Mouse (Mus musculus): ENCODE data around the gene Kif26a. TPM values are rescaled to one million over a fixed set of nuclear protein-coding genes. Genes with fewer than 3 reads are reported as not detected.
A peak's percentile ranks its signal among the peaks of the same experiment; 100 is the strongest.

Gene Kif26a
- total and polyA plus RNA-seq, 2 experiments = 0.28 to 0.84 TPM

- TF ChIP-seq CTCF (IDR thresholded peaks at IDR 0.05; ENCODE audit: low read depth, low read length) (no peak), POLR2A (IDR thresholded peaks at IDR 0.05; ENCODE audit: extremely low read depth, insufficient read depth, low read length) (no peak)
- H3K4me3 ChIP-seq (ENCODE audit: insufficient read depth, low read depth, low read length) = no peak overlapping the region
- DNase-seq (ENCODE audit: extremely low read depth, low read depth, low spot score) = no peak
- 5% methylated on average over 46 of the region's 46 CpGs for WGBS
- no peaks in the 10 kb centered on the region for H3K79me2 ChIP-seq (ENCODE audit: control insufficient read depth, insufficient read depth, low read length)
- peaks cover 21% of the 10 kb centered on the region for H3K27me3 ChIP-seq (ENCODE audit: control insufficient read depth, insufficient read depth, low read length)
- no peaks in the 10 kb centered on the region for H3K36me3 ChIP-seq (ENCODE audit: control insufficient read depth, insufficient read depth, low read length)
- no peak overlapping the region for H3K27ac ChIP-seq (replicated peaks; ENCODE audit: insufficient read depth, low read depth, low read length)
- H3K4me1 ChIP-seq (ENCODE audit: control insufficient read depth, insufficient read depth, low read length) = 0 out of 2 replicates have a peak, but pooled peaks cover 2% of the 10 kb centered on the region
- H3K9ac ChIP-seq (ENCODE audit: low read depth, low read length) = no peak overlapping the region
Measured at GRCm38 (mm10) chr12:112144377-112145115, 1.5 kb upstream of the Kif26a start.

GRCm38 (mm10) chr12:112145211-112145874 is 665 bp upstream of the Kif26a start:
- 0 out of 2 replicates have a peak, but pooled peaks cover 2% of the 10 kb centered on the region for H3K4me1 ChIP-seq (ENCODE audit: control insufficient read depth, insufficient read depth, low read length)
- H3K27ac ChIP-seq (replicated peaks; ENCODE audit: insufficient read depth, low read depth, low read length) = no peak overlapping the region
- peaks cover 21% of the 10 kb centered on the region for H3K27me3 ChIP-seq (ENCODE audit: control insufficient read depth, insufficient read depth, low read length)
- H3K9ac ChIP-seq (ENCODE audit: low read depth, low read length) = no peak overlapping the region
- no peaks in the 10 kb centered on the region for H3K79me2 ChIP-seq (ENCODE audit: control insufficient read depth, insufficient read depth, low read length)
- peak overlapping the region; percentile 60; the same call in 1 of the 2 replicates for H3K4me3 ChIP-seq (ENCODE audit: insufficient read depth, low read depth, low read length)
- TF ChIP-seq POLR2A (IDR thresholded peaks at IDR 0.05; ENCODE audit: extremely low read depth, insufficient read depth, low read length) (no peak), CTCF (IDR thresholded peaks at IDR 0.05; ENCODE audit: low read depth, low read length) (peak; percentile 93)
- no peak for DNase-seq (ENCODE audit: extremely low read depth, low read depth, low spot score)
- no peaks in the 10 kb centered on the region for H3K36me3 ChIP-seq (ENCODE audit: control insufficient read depth, insufficient read depth, low read length)
- WGBS = 2% methylated on average over 37 of the region's 37 CpGs

DNA sequence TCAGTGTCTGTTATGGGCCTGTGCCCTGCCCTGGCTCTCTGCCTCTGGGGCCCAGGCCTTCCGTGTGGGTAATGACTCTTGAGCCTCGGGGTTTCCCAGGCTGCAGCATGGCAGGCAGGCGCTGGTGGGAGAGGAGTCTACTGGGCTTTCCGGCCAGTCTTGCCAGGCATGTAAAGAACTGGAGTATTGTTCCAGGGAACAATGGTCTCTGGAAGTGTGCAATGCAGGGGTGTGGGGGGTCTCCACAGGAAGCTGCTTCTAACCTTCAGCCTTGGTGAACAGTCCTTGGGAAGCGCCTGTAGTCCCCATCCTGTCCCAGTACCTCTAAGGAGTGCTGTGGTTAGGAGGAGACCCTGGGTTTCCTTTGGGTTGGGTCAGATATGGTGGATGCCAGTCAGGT is 1.4 kb downstream of the Kif26a start:
- peaks cover 5% of the 10 kb centered on the region; the same call in 1 of the 2 replicates for H3K4me1 ChIP-seq (ENCODE audit: control insufficient read depth, insufficient read depth, low read length)
- no peak for TF ChIP-seq POLR2A (IDR thresholded peaks at IDR 0.05; ENCODE audit: extremely low read depth, insufficient read depth, low read length)
- TF ChIP-seq CTCF (IDR thresholded peaks at IDR 0.05; ENCODE audit: low read depth, low read length) = no peak
- no peak overlapping the region; the same call in 1 of the 2 replicates for H3K9ac ChIP-seq (ENCODE audit: low read depth, low read length)
- 62% methylated on average over 5 of the region's 5 CpGs for WGBS
- DNase-seq (ENCODE audit: extremely low read depth, low read depth, low spot score) = no peak
- peak overlapping the region; percentile 60; the same call in 1 of the 2 replicates for H3K4me3 ChIP-seq (ENCODE audit: insufficient read depth, low read depth, low read length)
- peaks cover 21% of the 10 kb centered on the region for H3K27me3 ChIP-seq (ENCODE audit: control insufficient read depth, insufficient read depth, low read length)
- H3K79me2 ChIP-seq (ENCODE audit: control insufficient read depth, insufficient read depth, low read length) = no peaks in the 10 kb centered on the region
- no peaks in the 10 kb centered on the region for H3K36me3 ChIP-seq (ENCODE audit: control insufficient read depth, insufficient read depth, low read length)
- H3K27ac ChIP-seq (replicated peaks; ENCODE audit: insufficient read depth, low read depth, low read length) = no peak overlapping the region

DNA sequence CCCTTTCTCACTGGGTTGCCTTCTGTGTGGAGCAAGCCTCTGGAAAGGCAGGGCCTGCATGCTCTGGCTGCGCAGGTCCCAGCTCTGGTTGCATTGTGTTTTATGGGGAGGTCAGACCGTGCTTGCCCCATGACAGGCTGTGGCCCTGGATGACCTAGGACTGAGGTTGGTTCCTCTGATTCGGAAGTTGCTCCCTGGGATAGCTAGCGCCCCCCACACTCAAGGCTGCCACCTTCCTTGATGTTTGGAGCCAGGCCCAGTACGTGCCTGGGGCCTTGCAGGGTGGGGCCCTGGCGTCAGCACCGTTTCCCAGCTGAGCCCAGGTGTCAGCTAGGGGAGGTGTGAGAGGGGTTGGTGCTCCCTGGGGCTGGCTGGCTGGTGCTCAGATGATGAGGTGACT is 4.0 kb downstream of the Kif26a start:
- WGBS = 80% methylated on average over 7 of the region's 7 CpGs
- Histone ChIP-seq H3K4me3 (ENCODE audit: insufficient read depth, low read depth, low read length) (no peak overlapping the region), H3K9ac (ENCODE audit: low read depth, low read length) (no peak overlapping the region)

GRCm38 (mm10) chr12:112151244-112151979 is 5.4 kb downstream of the Kif26a start:
- H3K36me3 ChIP-seq (ENCODE audit: control insufficient read depth, insufficient read depth, low read length) = no peaks in the 10 kb centered on the region
- no peak overlapping the region for H3K4me3 ChIP-seq (ENCODE audit: insufficient read depth, low read depth, low read length)
- peaks cover 6% of the 10 kb centered on the region; the same call in 1 of the 2 replicates for H3K27me3 ChIP-seq (ENCODE audit: control insufficient read depth, insufficient read depth, low read length)
- H3K79me2 ChIP-seq (ENCODE audit: control insufficient read depth, insufficient read depth, low read length) = no peaks in the 10 kb centered on the region
- 50% methylated on average over 12 of the region's 12 CpGs for WGBS
- no peak for DNase-seq (ENCODE audit: extremely low read depth, low read depth, low spot score)
- no peak overlapping the region for H3K9ac ChIP-seq (ENCODE audit: low read depth, low read length)
- peaks cover 3% of the 10 kb centered on the region; the same call in 1 of the 2 replicates for H3K4me1 ChIP-seq (ENCODE audit: control insufficient read depth, insufficient read depth, low read length)
- TF ChIP-seq POLR2A (IDR thresholded peaks at IDR 0.05; ENCODE audit: extremely low read depth, insufficient read depth, low read length) = no peak
- no peak for TF ChIP-seq CTCF (IDR thresholded peaks at IDR 0.05; ENCODE audit: low read depth, low read length)
- H3K27ac ChIP-seq (replicated peaks; ENCODE audit: insufficient read depth, low read depth, low read length) = peak overlapping the region; percentile 34; the same call in 1 of the 2 replicates

More for the DNA sequence above, 4.0 kb downstream of the Kif26a start:
- H3K36me3 ChIP-seq (ENCODE audit: control insufficient read depth, insufficient read depth, low read length) = no peaks in the 10 kb centered on the region
- DNase-seq (ENCODE audit: extremely low read depth, low read depth, low spot score) = no peak
- no peak overlapping the region for H3K27ac ChIP-seq (replicated peaks; ENCODE audit: insufficient read depth, low read depth, low read length)
- peaks cover 12% of the 10 kb centered on the region; the same call in 1 of the 2 replicates for H3K27me3 ChIP-seq (ENCODE audit: control insufficient read depth, insufficient read depth, low read length)
- no peaks in the 10 kb centered on the region for H3K79me2 ChIP-seq (ENCODE audit: control insufficient read depth, insufficient read depth, low read length)
- TF ChIP-seq CTCF (IDR thresholded peaks at IDR 0.05; ENCODE audit: low read depth, low read length) = no peak
- TF ChIP-seq POLR2A (IDR thresholded peaks at IDR 0.05; ENCODE audit: extremely low read depth, insufficient read depth, low read length) = no peak
- peaks cover 5% of the 10 kb centered on the region; the same call in 1 of the 2 replicates for H3K4me1 ChIP-seq (ENCODE audit: control insufficient read depth, insufficient read depth, low read length)

Data from liver, adult 2 months (tissue).